Mouse (Mus musculus): ENCODE measurements around the gene Rcc2.

GRCm38 (mm10) chr4:140747978-140748377, 47.6 kb downstream of the Rcc2 start:
- TF ChIP-seq CTCF (IDR thresholded peaks at IDR 0.05; ENCODE audit: low read depth, low read length), result no peak
- no peak for TF ChIP-seq GATA1 (IDR thresholded peaks at IDR 0.05; ENCODE audit: borderline replicate concordance, low read length)
